Mouse (Mus musculus) liver, embryonic 16.5 days (tissue): ENCODE data around the gene Taf1c. TPM values are rescaled to one million over a fixed set of nuclear protein-coding genes. Genes with fewer than 3 reads are reported as not detected.

ENCODE experiments used
- ATAC-seq: fragments of 200-750 bp; cut with Nextera tagmentation; 2 replicates; pipeline ENCODE4 v1.8.0; 2017; ENCODE audit warnings: low read depth, mild to moderate bottlenecking, moderate number of reproducible peaks, moderate library complexity
- H3K27ac ChIP-seq: fragments of 300-500 bp; sonication (generic); 2 replicates; pipeline ENCODE4 v1.5.1; 2014; ENCODE audit warnings: mild to moderate bottlenecking, low read length
- H3K27me3 ChIP-seq: fragments of 300-500 bp; sonication (generic); 2 replicates; pipeline ENCODE4 v1.6.1; 2014; ENCODE audit warnings: low read depth, low read length, mixed read lengths; ENCODE audit not compliant: control insufficient read depth, insufficient read depth
- H3K36me3 ChIP-seq: fragments of 300-500 bp; sonication (generic); 2 replicates; pipeline ENCODE4 v1.6.1; 2014; ENCODE audit warnings: mild to moderate bottlenecking; ENCODE audit not compliant: control insufficient read depth, insufficient read depth
- H3K4me1 ChIP-seq: fragments of 300-500 bp; sonication (generic); 2 replicates; pipeline ENCODE4 v1.6.1; 2014; ENCODE audit warnings: low read depth, low read length, mixed read lengths; ENCODE audit not compliant: control insufficient read depth
- H3K4me2 ChIP-seq: fragments of 300-500 bp; sonication (generic); 2 replicates; pipeline ENCODE4 v1.6.1; 2014; ENCODE audit warnings: low read depth, low read length, mixed read lengths
- H3K4me3 ChIP-seq: fragments of 300-500 bp; sonication (generic); 2 replicates; pipeline ENCODE4 v1.5.1; 2014; ENCODE audit warnings: low read depth, mild to moderate bottlenecking, low read length
- H3K9ac ChIP-seq: fragments of 300-500 bp; sonication (generic); 2 replicates; pipeline ENCODE4 v1.6.1; 2014; ENCODE audit warnings: low read depth, low read length
- H3K9me3 ChIP-seq: fragments of 300-500 bp; sonication (generic); replicated peaks from 2 replicates; pipeline ENCODE4 v1.6.1; 2016; ENCODE audit warnings: low read length; ENCODE audit not compliant: control insufficient read depth
- WGBS: fragments of 180-500 bp; shearing (Covaris S2); extraction: QIAGEN DNeasy Blood & Tissue Kit; methylation state at CpG from one replicate; pipeline ENCODE4 v1.1.7; 2014; ENCODE audit not compliant: insufficient replicate concordance; 5-methylcytosine and 5-hydroxymethylcytosine counted together
- polyA plus RNA-seq: library from polyadenylated mRNA; unstranded; fragments of >200 nt; fragmentation: Nextera tagmentation; extraction: Ambion mirVana; gene quantifications from 2 replicates; pipeline ENCODE4 v1.2.1, GENCODE M21; 2015

The Taf1c gene
- polyA plus RNA-seq, 1 experiment from 2014 or later, result 5.5 TPM

DNA sequence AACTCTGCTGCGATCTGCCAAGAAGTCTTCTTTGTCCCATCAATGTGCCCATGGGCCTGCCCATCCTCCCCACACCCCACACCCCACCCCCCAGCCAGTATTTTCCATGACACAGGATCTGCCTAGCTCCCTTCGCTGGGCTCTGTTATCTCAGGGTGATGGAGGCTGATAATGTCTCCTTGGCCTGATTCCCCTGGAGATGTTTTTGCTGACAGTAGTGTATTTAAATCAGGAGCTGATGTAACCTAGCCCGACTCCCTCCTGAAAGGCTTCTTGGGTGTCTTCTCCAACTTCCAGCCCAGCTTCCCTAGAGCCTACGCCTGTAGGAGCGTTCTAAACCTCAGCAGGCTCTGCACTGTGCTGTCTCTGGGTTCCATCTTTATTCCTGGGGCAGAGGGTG is 13.9 kb upstream of the Taf1c start:
- no peak for ATAC-seq
- no peak overlapping the region for H3K4me2 ChIP-seq
- no peaks in the 10 kb centered on the region for H3K4me1 ChIP-seq
- H3K27me3 ChIP-seq, result no peaks in the 10 kb centered on the region
- no peaks in the 10 kb centered on the region for H3K9me3 ChIP-seq
- no peak overlapping the region for H3K9ac ChIP-seq
- H3K36me3 ChIP-seq, result no peaks in the 10 kb centered on the region
- no peak overlapping the region for H3K27ac ChIP-seq
- WGBS, result 38% methylated on average over 5 of the region's 5 CpGs
- H3K4me3 ChIP-seq, result no peak overlapping the region

DNA sequence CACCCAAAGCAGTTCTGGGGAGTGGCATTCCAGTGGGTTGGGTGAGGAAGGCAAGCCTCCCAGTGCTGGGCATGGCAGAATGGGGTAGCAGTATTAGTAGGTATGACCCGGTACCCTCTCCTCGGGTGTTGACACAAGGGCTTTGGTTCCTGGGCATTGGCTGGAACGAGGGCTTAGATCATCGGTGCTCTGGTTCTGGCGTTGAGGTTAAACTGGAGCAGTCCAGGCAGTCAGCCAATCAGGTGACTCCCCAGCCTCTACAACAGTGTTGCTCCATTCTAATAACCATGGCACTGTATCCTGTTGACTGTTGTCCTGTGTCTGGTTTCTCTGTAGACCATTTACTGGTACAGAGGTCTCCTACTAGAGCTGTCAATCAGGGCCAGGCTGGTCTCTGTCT is 12.6 kb upstream of the Taf1c start:
- ATAC-seq, result no peak
- no peaks in the 10 kb centered on the region for H3K27me3 ChIP-seq
- no peak overlapping the region for H3K9ac ChIP-seq
- H3K27ac ChIP-seq, result no peak overlapping the region
- H3K36me3 ChIP-seq, result no peaks in the 10 kb centered on the region
- H3K4me1 ChIP-seq, result no peaks in the 10 kb centered on the region
- H3K4me3 ChIP-seq, result no peak overlapping the region
- no peaks in the 10 kb centered on the region for H3K9me3 ChIP-seq
- WGBS, result 77% methylated on average over 5 of the region's 5 CpGs
- H3K4me2 ChIP-seq, result no peak overlapping the region

DNA sequence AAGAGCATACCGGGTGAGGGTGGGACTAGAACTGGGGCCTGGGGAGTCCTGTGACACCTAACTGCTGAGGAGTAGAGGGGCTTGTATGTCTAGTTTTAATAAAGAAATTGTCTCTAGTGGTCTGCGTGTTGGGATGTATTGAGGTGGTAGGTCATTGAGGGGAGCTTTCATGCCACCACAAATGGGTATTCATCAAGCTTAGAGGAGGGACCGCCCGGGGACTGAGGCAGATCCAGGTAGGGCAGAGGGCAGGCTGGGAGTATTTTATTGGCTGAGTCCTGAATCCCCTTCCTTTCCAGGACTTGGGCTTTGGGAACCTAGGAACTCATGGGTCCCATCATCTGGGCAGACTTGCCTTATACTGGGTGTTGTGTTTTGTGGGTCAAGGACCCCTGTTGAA is 11.8 kb upstream of the Taf1c start:
- WGBS, result 74% methylated on average over 4 of the region's 4 CpGs
- H3K4me3 ChIP-seq, result no peak overlapping the region
- no peak overlapping the region for H3K9ac ChIP-seq
- no peaks in the 10 kb centered on the region for H3K27me3 ChIP-seq
- H3K27ac ChIP-seq, result no peak overlapping the region
- H3K4me2 ChIP-seq, result no peak overlapping the region
- H3K9me3 ChIP-seq, result no peaks in the 10 kb centered on the region
- ATAC-seq, result no peak
- no peaks in the 10 kb centered on the region for H3K4me1 ChIP-seq
- H3K36me3 ChIP-seq, result no peaks in the 10 kb centered on the region

DNA sequence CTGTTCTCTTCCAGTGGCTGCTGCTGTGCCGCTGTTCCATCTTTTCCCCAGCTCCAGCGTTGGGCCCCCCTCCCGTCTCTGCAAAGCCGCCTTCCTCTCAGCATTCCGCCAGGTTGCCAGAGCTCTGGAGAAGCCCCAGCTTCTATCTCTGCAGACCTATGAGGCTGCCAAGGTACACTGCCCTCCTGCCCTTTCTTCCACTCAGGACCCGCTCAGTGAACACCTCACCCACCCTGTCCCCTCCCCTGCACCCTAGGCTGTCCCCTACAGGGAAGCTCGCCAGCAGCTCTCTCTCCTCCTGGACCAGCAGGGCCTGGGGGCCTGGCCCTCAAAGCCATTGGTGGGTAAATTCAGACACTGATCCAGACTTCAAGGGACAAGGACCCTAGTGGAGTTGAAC is 11.3 kb upstream of the Taf1c start:
- no peak overlapping the region for H3K9ac ChIP-seq
- ATAC-seq, result no peak
- no peaks in the 10 kb centered on the region for H3K9me3 ChIP-seq
- H3K36me3 ChIP-seq, result no peaks in the 10 kb centered on the region
- no peaks in the 10 kb centered on the region for H3K27me3 ChIP-seq
- H3K4me2 ChIP-seq, result no peak overlapping the region
- no peak overlapping the region for H3K4me3 ChIP-seq
- H3K4me1 ChIP-seq, result no peaks in the 10 kb centered on the region
- 70% methylated on average over 7 of the region's 7 CpGs for WGBS
- H3K27ac ChIP-seq, result no peak overlapping the region

DNA sequence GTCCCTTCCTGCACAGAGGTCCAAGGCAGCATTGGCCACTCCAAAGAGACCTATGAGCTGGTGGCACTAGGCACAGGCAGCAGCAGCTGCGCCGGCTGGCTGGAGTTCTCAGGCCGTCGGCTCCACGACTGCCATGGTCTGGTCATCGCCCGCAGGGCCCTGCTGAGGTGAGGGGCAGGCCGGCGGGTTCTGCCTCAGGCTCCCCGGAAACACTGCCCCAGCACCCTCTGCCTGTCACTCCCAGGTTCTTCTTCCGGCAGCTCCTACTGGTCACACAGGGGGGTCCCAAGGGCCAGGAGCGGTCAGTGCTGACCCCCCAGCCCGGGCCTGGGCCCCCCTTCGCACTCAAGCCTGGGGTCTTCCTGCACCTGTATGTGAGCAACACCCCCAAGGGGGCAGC is 10.1 kb upstream of the Taf1c start:
- Histone ChIP-seq H3K27me3 (no peaks in the 10 kb centered on the region), H3K27ac (no peak overlapping the region), H3K4me1 (no peaks in the 10 kb centered on the region), H3K4me3 (no peak overlapping the region), H3K36me3 (no peaks in the 10 kb centered on the region), H3K9me3 (no peaks in the 10 kb centered on the region), H3K4me2 (no peak overlapping the region), H3K9ac (no peak overlapping the region)
- no peak for ATAC-seq
- 61% methylated on average over 14 of the region's 14 CpGs for WGBS

DNA sequence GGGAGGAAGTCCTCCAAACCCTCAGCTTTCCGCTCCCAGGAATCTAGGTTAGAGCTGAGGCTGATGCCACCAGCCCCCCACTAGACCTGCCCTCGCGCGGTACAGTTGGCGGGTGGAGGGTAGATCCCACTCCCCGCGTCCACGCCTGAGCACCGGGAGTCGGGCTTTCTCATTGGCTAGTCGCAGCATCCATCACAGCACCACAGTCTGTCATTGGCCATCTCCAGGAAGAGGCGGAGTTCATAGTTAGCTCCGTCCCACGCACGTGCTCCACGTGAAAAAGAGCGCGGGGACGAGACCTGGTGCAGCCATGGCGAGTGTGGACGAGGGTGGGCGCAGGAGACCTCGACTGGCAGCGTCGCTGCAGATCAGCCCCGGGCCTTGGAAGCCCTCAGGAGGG is 7.4 kb upstream of the Taf1c start, which contains the start of gene Adad2:
Gene Adad2, plus strand, starts transcription at position 277 of the 400 bp plus-strand sequence.
- Histone ChIP-seq H3K4me2 (no peak within 1 kb of the TSS), H3K27ac (no peak within 1 kb of the TSS), H3K9me3 (0 out of 2 replicates have a peak, but pooled peaks cover 3% of the 10 kb centered on the region), H3K36me3 (no peaks in the 10 kb centered on the region), H3K4me1 (no peaks in the 10 kb centered on the region), H3K9ac (no peak within 1 kb of the TSS), H3K27me3 (no peaks in the 10 kb centered on the region), H3K4me3 (no peak within 1 kb of the TSS)
- no peak for ATAC-seq
- WGBS, result 64% methylated on average over 26 of the region's 26 CpGs

DNA sequence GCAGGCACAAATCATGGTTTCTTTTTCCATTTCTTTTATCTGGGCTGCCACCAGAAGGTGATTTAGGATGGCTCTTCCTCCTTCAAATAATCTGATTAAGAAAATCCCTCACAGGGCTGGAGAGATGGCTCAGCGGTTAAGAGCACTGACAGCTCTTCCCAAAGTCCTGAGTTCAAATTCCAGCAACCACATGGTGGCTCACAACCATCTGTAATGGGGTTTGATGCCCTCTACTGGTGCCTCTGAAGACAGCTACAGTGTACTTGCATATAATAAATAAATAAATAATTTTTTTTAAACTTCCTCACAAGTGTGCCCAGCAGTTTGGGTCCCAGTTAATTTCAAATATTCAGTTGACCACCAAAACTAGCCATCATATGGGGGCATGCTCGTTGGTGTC is 1.2 kb upstream of the Taf1c start:
- Histone ChIP-seq H3K4me3 (no peak overlapping the region), H3K4me2 (no peak overlapping the region), H3K27me3 (no peaks in the 10 kb centered on the region), H3K4me1 (peaks cover 15% of the 10 kb centered on the region), H3K9ac (no peak overlapping the region), H3K9me3 (0 out of 2 replicates have a peak, but pooled peaks cover 3% of the 10 kb centered on the region), H3K27ac (no peak overlapping the region), H3K36me3 (peaks cover 9% of the 10 kb centered on the region; the same call in 1 of the 2 replicates)
- WGBS, result 62% methylated on average over 2 of the region's 2 CpGs
- ATAC-seq, result no peak

DNA sequence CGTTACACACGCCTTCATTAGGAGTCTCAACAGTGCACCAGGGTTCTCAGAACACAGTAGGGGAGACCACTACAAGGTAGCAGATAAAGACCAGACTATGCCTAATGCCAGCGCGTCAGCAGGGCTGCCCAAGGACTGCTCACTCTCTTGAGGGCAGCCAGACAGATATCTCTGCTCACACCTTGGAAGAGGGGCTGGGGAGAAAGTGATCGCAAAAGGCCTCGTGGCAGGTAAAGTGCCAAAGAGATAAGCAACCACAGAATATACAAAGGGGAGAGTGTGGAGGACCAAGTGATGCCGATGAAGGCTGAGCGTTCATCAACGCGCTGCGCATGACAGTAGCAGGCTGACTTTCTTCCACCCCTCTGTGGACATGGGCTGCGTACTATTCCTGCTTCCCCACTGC is 621 bp downstream of the Taf1c start:
- Histone ChIP-seq H3K9me3 (0 out of 2 replicates have a peak, but pooled peaks cover 3% of the 10 kb centered on the region), H3K27me3 (no peaks in the 10 kb centered on the region), H3K36me3 (peaks cover 13% of the 10 kb centered on the region; the same call in 1 of the 2 replicates), H3K4me3 (peak overlapping the region; percentile 86), H3K9ac (peak overlapping the region; percentile 90), H3K4me2 (peak overlapping the region; percentile 89), H3K4me1 (peaks cover 15% of the 10 kb centered on the region), H3K27ac (peak overlapping the region; percentile 85)
- ATAC-seq, result peak; percentile 47
- 14% methylated on average over 12 of the region's 12 CpGs for WGBS

DNA sequence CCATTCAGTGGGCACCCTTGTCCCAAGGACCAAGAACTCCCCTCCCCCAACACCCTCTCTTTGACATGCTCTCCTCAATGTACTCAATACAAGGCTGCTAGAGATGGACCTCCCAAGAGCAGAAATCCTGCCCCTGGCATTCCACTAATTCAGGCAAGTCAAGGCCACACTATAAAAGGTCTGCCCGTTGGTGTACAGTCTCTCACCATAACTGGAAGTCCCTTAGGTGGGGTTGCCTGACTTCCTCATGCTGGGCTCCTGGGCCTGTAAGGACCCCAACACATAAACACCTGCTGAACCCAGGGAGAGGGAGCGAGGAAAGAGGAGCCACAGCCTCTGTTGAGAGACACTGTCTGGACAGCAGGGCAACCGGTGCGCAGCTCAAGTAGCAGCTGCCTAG is 1.3 kb downstream of the Taf1c start:
- H3K27me3 ChIP-seq, result no peaks in the 10 kb centered on the region
- 88% methylated on average over 4 of the region's 4 CpGs for WGBS
- H3K27ac ChIP-seq, result no peak overlapping the region
- H3K36me3 ChIP-seq, result peaks cover 18% of the 10 kb centered on the region; the same call in 1 of the 2 replicates
- peaks cover 15% of the 10 kb centered on the region for H3K4me1 ChIP-seq
- H3K4me2 ChIP-seq, result peak overlapping the region; percentile 89
- H3K4me3 ChIP-seq, result peak overlapping the region; percentile 86
- H3K9me3 ChIP-seq, result no peaks in the 10 kb centered on the region
- ATAC-seq, result no peak
- no peak overlapping the region; the same call in 1 of the 2 replicates for H3K9ac ChIP-seq
